ENCODE assay signal across 29 mouse cellular contexts in genomic region chr10:63368041-63368440, GRCm38 (mm10). TPM values are rescaled to one million over a fixed set of nuclear protein-coding genes. Genes with fewer than 3 reads are reported as not detected.
"Had no signal": no experiment of that assay in that cellular context is flagged by ENCODE, and none has a peak within 500 bp of the region (broad histone marks: within the 10 kb centered on the region; RNA-seq: fewer than 3 reads in every experiment).

No protein-coding gene starts in this region.

- H3K4me3 ChIP-seq: layer of hippocampus, adult 2 months; limb, embryonic 12.5 days; limb, embryonic 15.5 days; midbrain, embryonic 12.5 days; midbrain, embryonic 15.5 days; neural tube, embryonic 12.5 days; neural tube, embryonic 15.5 days had no signal

- DNase-seq: layer of hippocampus, adult 9-11 months; lung, embryonic 14.5 days; right cerebral cortex, adult 18-20 months; right cerebral cortex, postnatal 25 days; spleen, adult 18-20 months; thymus, adult 18-20 months; thymus, postnatal 36 days had no signal

- ATAC-seq: intestine, postnatal 0 days; midbrain, embryonic 15.5 days had no signal

- H3K27ac ChIP-seq: kidney, postnatal 0 days; layer of hippocampus, adult 2 months; limb, embryonic 12.5 days; limb, embryonic 15.5 days; liver, embryonic 14.5 days; macrophage; midbrain, embryonic 12.5 days; midbrain, embryonic 15.5 days; neural tube, embryonic 12.5 days; neural tube, embryonic 15.5 days had no signal

- H3K4me1 ChIP-seq: limb, embryonic 15.5 days; midbrain, embryonic 12.5 days; midbrain, embryonic 15.5 days; neural tube, embryonic 12.5 days; neural tube, embryonic 15.5 days had no signal

- H3K4me2 ChIP-seq: limb, embryonic 12.5 days; limb, embryonic 15.5 days; lung, embryonic 14.5 days; midbrain, embryonic 12.5 days; midbrain, embryonic 15.5 days; neural tube, embryonic 12.5 days; neural tube, embryonic 15.5 days had no signal

- H3K27me3 ChIP-seq: limb, embryonic 12.5 days; limb, embryonic 15.5 days; midbrain, embryonic 12.5 days; midbrain, embryonic 15.5 days; neural tube, embryonic 12.5 days; neural tube, embryonic 15.5 days had no signal

- H3K9ac ChIP-seq: limb, embryonic 12.5 days; limb, embryonic 15.5 days; liver, embryonic 14.5 days; lung, embryonic 14.5 days; midbrain, embryonic 12.5 days; midbrain, embryonic 15.5 days; neural tube, embryonic 12.5 days; neural tube, embryonic 15.5 days had no signal

- H3K9me3 ChIP-seq: limb, embryonic 15.5 days; midbrain, embryonic 12.5 days; midbrain, embryonic 15.5 days; neural tube, embryonic 12.5 days; neural tube, embryonic 15.5 days had no signal

- H3K36me3 ChIP-seq: limb, embryonic 12.5 days; limb, embryonic 15.5 days; midbrain, embryonic 12.5 days; midbrain, embryonic 15.5 days; neural tube, embryonic 12.5 days; neural tube, embryonic 15.5 days had no signal

RNA-seq across cellular contexts. Expression of gene Gm7075, which starts 53.5 kb away (rescaled TPM):
- total RNA-seq: layer of hippocampus, adult 2 months; layer of hippocampus, postnatal 25 days; left cerebral cortex, adult 18-20 months; left cerebral cortex, postnatal 36 days; megakaryocyte, adult 5-6 weeks had no signal
- polyA plus RNA-seq: intestine, embryonic 14.5 days; intestine, postnatal 0 days; kidney, adult 2 months; kidney, embryonic 14.5 days; kidney, postnatal 0 days; large intestine, adult 2 months; limb, embryonic 12.5 days; limb, embryonic 15.5 days; liver, embryonic 14.5 days; lung, embryonic 14.5 days; macrophage; midbrain, embryonic 12.5 days; midbrain, embryonic 15.5 days; neural tube, embryonic 12.5 days; neural tube, embryonic 15.5 days; stomach, embryonic 16.5 days; testis, adult 2 months; urinary bladder, adult 2 months had no signal
